Mouse (Mus musculus) urinary bladder, postnatal 4 days (tissue): ENCODE data around the gene Gpr156.
A peak's percentile ranks its signal among the peaks of the same experiment; 100 is the strongest.
"Not testable (repeated sequence)": the region's sequence is repeated elsewhere in the genome, so short reads cannot be mapped to it uniquely, and the experiment has no call there.

ENCODE experiments used
- DNase-seq, 2 experiments: peaks; one replicate each; pipeline ENCODE4 v3.0.0; 2021 to 2022; ENCODE audit warnings: low spot score in 2 of 2

Gpr156 gene

GRCm38 (mm10) chr16:37956076-37956676 is 39.9 kb downstream of the Gpr156 start:
- DNase-seq, result no peak

- no peak for DNase-seq
Measured at GRCm38 (mm10) chr16:37956751-37957150, 40.5 kb downstream of the Gpr156 start.

- not testable (repeated sequence) for DNase-seq
Measured at GRCm38 (mm10) chr16:37962696-37963095, 46.4 kb downstream of the Gpr156 start.

- no peak for DNase-seq
Measured at GRCm38 (mm10) chr16:37963331-37964281, 47.3 kb downstream of the Gpr156 start.

- DNase-seq, result no peak
Measured at GRCm38 (mm10) chr16:37964380-37965070, 48.2 kb downstream of the Gpr156 start.

GRCm38 (mm10) chr16:37966871-37967270 is 50.6 kb downstream of the Gpr156 start:
- no peak for DNase-seq

GRCm38 (mm10) chr16:37967415-37967814 is 51.1 kb downstream of the Gpr156 start:
- no peak for DNase-seq

- DNase-seq, result no peak
Measured at GRCm38 (mm10) chr16:37971522-37971921, 55.2 kb downstream of the Gpr156 start.

GRCm38 (mm10) chr16:37972357-37972756 is 56.1 kb downstream of the Gpr156 start:
- no peak for DNase-seq

GRCm38 (mm10) chr16:37973239-37973638 is 56.9 kb downstream of the Gpr156 start:
- not testable (repeated sequence) for DNase-seq

- no peak for DNase-seq
Measured at GRCm38 (mm10) chr16:37973855-37974519, 57.7 kb downstream of the Gpr156 start.

- DNase-seq, result no peak
Measured at GRCm38 (mm10) chr16:37974520-37975340, 58.4 kb downstream of the Gpr156 start.

GRCm38 (mm10) chr16:37981907-37982306 is 65.6 kb downstream of the Gpr156 start:
- no peak for DNase-seq

GRCm38 (mm10) chr16:37988211-37988865 is 72.0 kb downstream of the Gpr156 start:
- DNase-seq, result no peak

- DNase-seq, result no peak
Measured at GRCm38 (mm10) chr16:37989796-37990195, 73.5 kb downstream of the Gpr156 start.

- peak in 1 of 2 experiments; percentile 24 for DNase-seq
Measured at GRCm38 (mm10) chr16:37990553-37991344, 74.5 kb downstream of the Gpr156 start.

GRCm38 (mm10) chr16:37992806-37993205 is 76.5 kb downstream of the Gpr156 start:
- DNase-seq, result no peak

GRCm38 (mm10) chr16:37994647-37995046 is 78.4 kb downstream of the Gpr156 start:
- DNase-seq, result peak; percentile 52 to 68

- DNase-seq, result peak in 1 of 2 experiments; percentile 38
Measured at GRCm38 (mm10) chr16:37997771-37998170, 81.5 kb downstream of the Gpr156 start.
